Mouse (Mus musculus) urinary bladder, postnatal 0 days (tissue): ENCODE data around the gene Whrn. TPM values are rescaled to one million over a fixed set of nuclear protein-coding genes. Genes with fewer than 3 reads are reported as not detected.

ENCODE experiments used
- polyA plus RNA-seq: library from polyadenylated mRNA; unstranded; fragments of >200 nt; fragmentation: Nextera tagmentation; extraction: Ambion mirVana; gene quantifications from 2 replicates; pipeline ENCODE4 v1.2.1, GENCODE M21; 2015

The Whrn gene
- 1.4 and 2.4 TPM in 2 replicates for polyA plus RNA-seq

GRCm38 (mm10) chr4:63495915-63496278 lies at the start of gene Whrn:
TSS of gene Whrn (minus strand) at chr4:63495991.

GRCm38 (mm10) chr4:63544494-63545230 lies 48.9 kb upstream of the Whrn start, which contains the start of gene Atp6v1g1:
TSS of gene Atp6v1g1 (plus strand) at chr4:63544772.

GRCm38 (mm10) chr4:63403040-63403959 lies 92.5 kb downstream of the Whrn start, which contains the start of gene Akna:
TSS of gene Akna (minus strand) at chr4:63403354.

Other genes with a start within 250 kb of the Whrn start
- gene Orm1, start 151.4 kb downstream of the Whrn start, polyA plus RNA-seq: 0.22 TPM in 1 of 2 replicates, not detected in the other
- not detected in 2 replicates for gene Orm3, start 139.8 kb downstream of the Whrn start, polyA plus RNA-seq
- gene Orm2, start 133.5 kb downstream of the Whrn start, polyA plus RNA-seq: not detected in 2 replicates
- 2.3 and 3.2 TPM in 2 replicates for gene Akna, start 92.6 kb downstream of the Whrn start, polyA plus RNA-seq
- gene Atp6v1g1, start 48.8 kb upstream of the Whrn start, polyA plus RNA-seq: 198 and 218 TPM in 2 replicates
- gene Tmem268, start 62.8 kb upstream of the Whrn start, polyA plus RNA-seq: 8.3 and 8.8 TPM in 2 replicates
- not detected in 2 replicates for gene Gm11213, start 109.3 kb upstream of the Whrn start, polyA plus RNA-seq
- not detected in 2 replicates for gene Tex48, start 126.4 kb upstream of the Whrn start, polyA plus RNA-seq
- not detected in 2 replicates for gene Gm11214, start 167.4 kb upstream of the Whrn start, polyA plus RNA-seq
- gene Tnfsf15, start 249.1 kb upstream of the Whrn start, polyA plus RNA-seq: 0.13 TPM in 1 of 2 replicates, not detected in the other